Mouse (Mus musculus) forebrain, embryonic 11.5 days (tissue): Measurements from ENCODE around the gene 6030408B16Rik. TPM values are rescaled to one million over a fixed set of nuclear protein-coding genes. Genes with fewer than 3 reads are reported as not detected.

Source experiments
- ATAC-seq: fragments of 200-750 bp; cut with Nextera tagmentation; replicated peaks from 2 replicates; pipeline ENCODE4 v1.8.0; 2017; ENCODE audit warnings: moderate TSS enrichment; ENCODE audit not compliant: low FRiP score
- DNase-seq: peaks from one replicate; pipeline ENCODE4 v3.0.0-alpha.2; 2017; ENCODE audit warnings: low spot score
- H3K27ac ChIP-seq: fragments of 300-500 bp; sonication (generic); 2 replicates; pipeline ENCODE4 v1.5.1; 2014; ENCODE audit warnings: low read depth, low read length
- H3K27me3 ChIP-seq: fragments of 300-500 bp; sonication (generic); 2 replicates; pipeline ENCODE4 v1.6.1; 2014; ENCODE audit warnings: mild to moderate bottlenecking, low read length, mixed read lengths; ENCODE audit not compliant: control insufficient read depth, insufficient read depth
- H3K36me3 ChIP-seq: fragments of 300-500 bp; sonication (generic); 2 replicates; pipeline ENCODE4 v1.6.1; 2014; ENCODE audit warnings: mild to moderate bottlenecking, low read length, moderate library complexity, mixed read lengths; ENCODE audit not compliant: control insufficient read depth, insufficient read depth
- H3K4me1 ChIP-seq: fragments of 300-500 bp; sonication (generic); replicated peaks from 2 replicates; pipeline ENCODE4 v1.6.1; 2014; ENCODE audit warnings: low read length, mixed read lengths; ENCODE audit not compliant: control insufficient read depth, insufficient read depth
- H3K4me2 ChIP-seq: fragments of 300-500 bp; sonication (generic); 2 replicates; pipeline ENCODE4 v1.6.1; 2014; ENCODE audit warnings: low read depth, mild to moderate bottlenecking, low read length, moderate library complexity, mixed read lengths; ENCODE audit not compliant: severe bottlenecking
- H3K4me3 ChIP-seq: fragments of 300-500 bp; sonication (generic); 2 replicates; pipeline ENCODE4 v1.5.1; 2014; ENCODE audit warnings: low read depth, low read length
- H3K9ac ChIP-seq: fragments of 300-500 bp; sonication (generic); 2 replicates; pipeline ENCODE4 v1.6.1; 2014; ENCODE audit warnings: low read length
- H3K9me3 ChIP-seq: fragments of 300-500 bp; sonication (generic); 2 replicates; pipeline ENCODE4 v1.6.1; 2016; ENCODE audit warnings: low read length, mixed read lengths; ENCODE audit not compliant: control insufficient read depth
- WGBS: fragments of 180-500 bp; shearing (Covaris S2); extraction: QIAGEN DNeasy Blood & Tissue Kit; methylation state at CpG from one replicate; pipeline ENCODE4 v1.1.7; 2014; 5-methylcytosine and 5-hydroxymethylcytosine counted together
- polyA plus RNA-seq: library from polyadenylated mRNA; unstranded; fragments of >200 nt; fragmentation: Nextera tagmentation; extraction: Ambion mirVana; gene quantifications from 2 replicates; pipeline ENCODE4 v1.2.1, GENCODE M21; 2014

The 6030408B16Rik gene
- polyA plus RNA-seq, 1 experiment from 2014 or later = 0.21 TPM

DNA sequence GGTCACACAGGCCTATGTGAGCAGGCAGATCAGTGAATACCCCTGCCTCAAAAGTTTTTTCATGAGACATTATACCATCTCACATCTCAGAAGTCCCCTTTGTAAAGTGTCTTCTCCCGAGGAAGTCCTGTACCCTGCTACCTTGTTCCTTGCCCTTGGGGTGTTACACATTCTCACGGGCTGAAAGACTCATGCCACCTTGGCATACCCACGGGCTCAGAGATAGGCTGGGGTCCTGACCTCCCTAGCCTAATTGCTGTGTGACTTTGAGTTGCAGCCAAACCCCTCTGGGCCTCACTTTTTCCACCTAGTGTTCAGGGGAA lies 39.5 kb upstream of the 6030408B16Rik start:
- Histone ChIP-seq H3K4me1 (peaks cover 3% of the 10 kb centered on the region; the same call in 1 of the 2 replicates), H3K36me3 (no peaks in the 10 kb centered on the region), H3K27ac (no peak overlapping the region), H3K27me3 (no peaks in the 10 kb centered on the region), H3K9ac (peak overlapping the region; percentile 74), H3K9me3 (no peaks in the 10 kb centered on the region), H3K4me2 (peak overlapping the region; percentile 98), H3K4me3 (peak overlapping the region; percentile 62)
- ATAC-seq (peak; percentile 39; the same call in 1 of the 2 replicates), DNase-seq (no peak)
- WGBS = 36% methylated on average over 3 of the region's 3 CpGs

DNA sequence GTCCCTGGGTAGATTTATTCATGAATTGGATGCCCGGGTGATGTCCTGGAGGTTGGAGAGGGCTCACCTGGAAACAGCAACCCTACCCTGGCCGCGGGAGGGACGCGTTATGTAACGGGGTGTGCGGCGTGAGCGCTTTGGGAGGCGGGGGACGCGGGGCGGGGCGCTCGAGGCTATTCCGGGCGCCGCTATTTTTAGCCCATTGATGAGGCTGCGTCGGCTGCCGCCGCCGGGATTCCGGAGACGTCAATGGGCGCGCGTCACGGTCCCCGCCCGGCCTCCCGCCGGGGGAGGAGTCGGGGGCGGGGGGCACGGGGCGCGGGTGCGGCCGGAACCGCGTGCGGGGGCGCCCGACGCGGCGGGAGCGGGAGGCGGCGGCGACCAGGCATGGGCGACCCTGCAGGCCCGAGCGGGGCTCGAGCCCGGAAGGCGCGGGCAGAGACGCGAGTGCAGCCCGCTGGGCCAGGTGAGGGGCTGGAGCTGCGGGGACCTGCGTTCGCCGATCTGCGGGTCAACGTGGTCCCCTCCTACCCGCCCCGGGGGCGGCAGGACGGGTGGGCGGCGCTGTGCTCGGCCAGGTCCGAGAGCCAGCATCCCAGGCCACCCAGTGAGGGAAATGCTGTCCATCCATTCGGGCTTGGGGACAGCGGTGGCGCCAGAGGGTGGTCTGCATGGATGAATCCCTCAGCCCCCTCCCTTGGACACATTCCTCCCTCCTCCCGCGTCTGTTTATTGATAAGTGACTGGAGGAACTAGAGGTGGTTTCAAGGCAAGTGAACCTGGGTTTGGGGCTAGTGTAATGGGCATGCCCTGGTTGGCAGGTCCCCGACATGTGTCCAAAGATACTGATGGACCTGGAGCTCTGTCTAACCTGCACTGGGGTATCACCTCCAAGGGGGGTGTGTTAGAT lies 38.9 kb upstream of the 6030408B16Rik start, which contains the start of gene Nr4a1:
Nr4a1 (plus strand) TSS at position 384 of the 910 bp plus-strand sequence.
- H3K27ac ChIP-seq = no peak within 1 kb of the TSS
- no peaks in the 10 kb centered on the region for H3K36me3 ChIP-seq
- ATAC-seq = peak; percentile 71
- H3K27me3 ChIP-seq = no peaks in the 10 kb centered on the region
- H3K9ac ChIP-seq = peak within 1 kb of the TSS; percentile 74
- 2% methylated on average over 82 of the region's 82 CpGs for WGBS
- peak within 1 kb of the TSS; percentile 98 for H3K4me2 ChIP-seq
- H3K4me1 ChIP-seq = peaks cover 3% of the 10 kb centered on the region; the same call in 1 of the 2 replicates
- peak; percentile 80 for DNase-seq
- no peaks in the 10 kb centered on the region for H3K9me3 ChIP-seq
- H3K4me3 ChIP-seq = peak within 1 kb of the TSS; percentile 62

- Histone ChIP-seq H3K9me3 (no peaks in the 10 kb centered on the region), H3K27me3 (no peaks in the 10 kb centered on the region), H3K4me3 (no peak overlapping the region), H3K27ac (no peak overlapping the region), H3K9ac (no peak overlapping the region), H3K4me1 (peaks cover 3% of the 10 kb centered on the region; the same call in 1 of the 2 replicates), H3K4me2 (no peak overlapping the region), H3K36me3 (no peaks in the 10 kb centered on the region)
- DNase-seq (no peak), ATAC-seq (no peak)
- 92% methylated on average over 7 of the region's 7 CpGs for WGBS
These were observed 37.1 kb upstream of the 6030408B16Rik start for GRCm38 (mm10) chr15:101255842-101256462.

DNA sequence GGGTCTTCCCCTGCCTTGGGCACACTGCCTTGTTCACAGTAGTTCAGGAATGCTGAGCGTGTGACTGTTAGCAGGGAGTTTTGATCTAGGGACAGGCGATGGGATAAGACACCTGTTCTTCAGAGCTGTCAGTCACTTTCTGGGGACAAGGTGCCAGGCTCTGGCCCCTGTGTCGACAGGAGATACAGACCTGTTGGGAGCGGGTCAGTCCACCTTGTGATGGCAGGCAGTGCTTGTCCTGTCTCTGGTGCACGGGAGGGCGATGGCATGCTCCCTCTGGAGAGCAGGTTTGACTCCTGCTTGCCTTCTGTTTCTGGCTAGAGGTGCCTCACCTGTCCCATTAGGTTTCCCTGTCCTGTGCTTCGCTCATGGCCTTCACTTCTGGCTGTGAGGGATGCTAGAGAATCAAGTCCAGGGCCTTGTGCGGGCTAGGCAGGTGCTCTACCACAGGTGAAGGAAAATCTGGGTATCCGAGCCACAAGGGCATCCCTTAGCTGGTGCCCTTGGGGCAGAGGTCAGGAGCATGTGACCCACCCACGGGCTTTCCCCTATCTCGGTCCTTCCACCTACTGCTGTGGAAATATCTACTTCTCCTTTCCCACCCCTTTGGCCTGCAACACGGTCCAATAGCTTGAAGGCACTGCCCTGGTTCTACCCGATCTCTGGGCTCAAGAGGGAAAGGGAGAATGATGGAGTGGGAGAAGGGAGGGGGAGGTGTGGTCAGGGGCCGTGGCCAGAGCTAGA lies 36.4 kb upstream of the 6030408B16Rik start:
- 81% methylated on average over 14 of the region's 14 CpGs for WGBS
- no peak overlapping the region for H3K27ac ChIP-seq
- no peak for ATAC-seq

DNA sequence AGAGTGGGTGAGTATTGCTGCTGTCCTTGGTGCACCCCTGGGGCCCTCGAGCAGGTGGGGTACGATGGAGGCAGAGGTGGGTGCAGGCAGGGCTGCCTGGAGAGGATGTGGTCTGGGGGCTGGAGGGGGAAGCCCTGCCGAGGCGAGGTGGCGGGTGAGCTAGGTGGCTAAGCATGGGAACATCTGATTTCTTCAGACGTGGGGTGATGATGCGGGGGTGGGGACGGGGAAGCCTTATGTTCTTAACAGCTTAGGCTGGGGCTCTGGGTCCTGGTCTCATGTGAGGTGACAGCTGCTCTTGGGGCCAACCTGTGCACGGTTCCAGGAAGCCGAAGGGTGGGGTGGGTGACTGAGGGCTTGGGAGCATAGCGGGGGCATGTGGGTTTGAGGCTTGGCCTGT lies 34.6 kb upstream of the 6030408B16Rik start:
- Histone ChIP-seq H3K9me3 (no peaks in the 10 kb centered on the region), H3K27me3 (no peaks in the 10 kb centered on the region), H3K4me2 (no peak overlapping the region), H3K27ac (no peak overlapping the region), H3K4me1 (peaks cover 3% of the 10 kb centered on the region; the same call in 1 of the 2 replicates), H3K36me3 (no peaks in the 10 kb centered on the region), H3K4me3 (no peak overlapping the region), H3K9ac (no peak overlapping the region)
- no peak for ATAC-seq
- 84% methylated on average over 11 of the region's 11 CpGs for WGBS
- no peak for DNase-seq

More for the DNA sequence above, 36.4 kb upstream of the 6030408B16Rik start:
- Histone ChIP-seq H3K9ac (no peak overlapping the region), H3K36me3 (no peaks in the 10 kb centered on the region), H3K9me3 (no peaks in the 10 kb centered on the region), H3K4me1 (peaks cover 3% of the 10 kb centered on the region; the same call in 1 of the 2 replicates), H3K4me2 (no peak overlapping the region), H3K4me3 (no peak overlapping the region), H3K27me3 (no peaks in the 10 kb centered on the region)
- no peak for DNase-seq

- Histone ChIP-seq H3K27me3 (no peaks in the 10 kb centered on the region), H3K9me3 (no peaks in the 10 kb centered on the region), H3K4me1 (no peaks in the 10 kb centered on the region), H3K4me2 (no peak overlapping the region), H3K4me3 (no peak overlapping the region), H3K9ac (no peak overlapping the region), H3K36me3 (no peaks in the 10 kb centered on the region), H3K27ac (no peak overlapping the region)
- ATAC-seq = no peak
- no peak for DNase-seq
- 84% methylated on average over 3 of the region's 3 CpGs for WGBS
These were observed 33.1 kb upstream of the 6030408B16Rik start for GRCm38 (mm10) chr15:101259922-101260321.

DNA sequence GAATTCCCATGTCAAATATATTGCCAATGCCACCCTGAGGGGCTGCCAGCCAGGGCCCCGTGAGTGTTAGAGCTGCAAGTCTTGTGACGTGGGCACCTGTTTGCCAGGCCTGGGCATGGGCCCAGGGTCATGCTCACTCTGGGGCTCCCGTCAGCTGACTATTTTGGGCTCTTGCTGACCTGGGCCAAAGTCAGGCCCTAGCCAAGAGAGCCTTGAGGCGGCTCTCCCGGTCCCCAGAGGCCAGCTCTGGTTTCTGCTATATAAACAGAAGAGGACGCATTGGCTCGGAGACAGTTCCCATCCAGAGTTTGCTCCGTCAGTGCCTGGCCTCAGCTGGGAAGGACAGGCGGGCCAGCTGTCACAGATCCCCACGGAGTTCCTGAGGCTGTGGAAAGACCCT lies 32.6 kb upstream of the 6030408B16Rik start:
- ATAC-seq = no peak
- 75% methylated on average over 10 of the region's 10 CpGs for WGBS

DNA sequence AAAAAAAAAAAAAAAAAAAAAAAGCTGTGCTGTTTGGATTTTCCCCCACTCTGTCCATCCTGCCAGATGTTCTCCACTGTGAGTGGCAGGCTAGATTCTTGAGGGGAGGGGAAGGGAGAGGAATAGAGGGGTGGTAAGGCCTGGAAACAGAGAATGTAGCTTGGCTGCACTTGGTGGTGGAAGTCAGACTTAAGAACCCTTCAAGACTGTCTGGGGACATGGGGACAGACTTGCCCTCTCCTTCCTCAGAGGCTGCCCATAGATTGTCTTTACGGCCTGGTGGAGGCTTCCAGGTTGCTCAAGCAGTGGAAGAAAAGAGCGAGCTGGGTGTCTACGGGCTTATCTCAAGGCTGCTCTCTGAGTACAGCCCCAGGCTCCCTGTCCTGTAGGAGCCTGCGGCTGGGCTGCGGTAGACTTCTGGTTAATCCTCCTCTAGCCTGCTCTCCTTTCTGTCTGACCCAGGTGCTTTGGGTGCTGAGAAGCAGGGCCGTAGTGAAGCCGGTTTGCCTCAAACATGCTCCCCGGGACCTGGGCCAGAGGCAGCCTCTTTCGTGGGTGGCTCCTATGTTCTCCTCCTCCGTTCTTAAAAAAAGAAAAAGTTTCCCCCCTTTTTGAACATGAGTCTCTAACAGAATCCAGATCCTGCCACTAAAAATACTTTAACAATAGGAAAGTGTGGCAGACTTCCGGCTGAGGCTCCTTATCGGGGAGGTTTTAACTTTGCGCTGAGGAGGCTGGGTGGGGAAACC lies 32.0 kb upstream of the 6030408B16Rik start:
- ATAC-seq (no peak), DNase-seq (no peak)
- Histone ChIP-seq H3K9ac (no peak overlapping the region), H3K4me1 (peaks cover 2% of the 10 kb centered on the region; the same call in 1 of the 2 replicates), H3K27me3 (no peaks in the 10 kb centered on the region), H3K36me3 (no peaks in the 10 kb centered on the region), H3K9me3 (no peaks in the 10 kb centered on the region), H3K27ac (no peak overlapping the region), H3K4me3 (no peak overlapping the region), H3K4me2 (no peak overlapping the region)
- WGBS = 61% methylated on average over 13 of the region's 13 CpGs

More for the DNA sequence above, 32.6 kb upstream of the 6030408B16Rik start:
- no peak overlapping the region for H3K27ac ChIP-seq
- H3K4me2 ChIP-seq = no peak overlapping the region
- H3K4me3 ChIP-seq = no peak overlapping the region
- no peaks in the 10 kb centered on the region for H3K9me3 ChIP-seq
- no peak overlapping the region for H3K9ac ChIP-seq
- no peaks in the 10 kb centered on the region for H3K36me3 ChIP-seq
- H3K27me3 ChIP-seq = no peaks in the 10 kb centered on the region
- H3K4me1 ChIP-seq = no peaks in the 10 kb centered on the region
- no peak for DNase-seq
